Mouse (Mus musculus) heart, postnatal 0 days (tissue): Measurements from ENCODE around the gene Ppil6. TPM values are rescaled to one million over a fixed set of nuclear protein-coding genes. Genes with fewer than 3 reads are reported as not detected.

Experiments used
- ATAC-seq: fragments of 200-750 bp; cut with Nextera tagmentation; 2 replicates; pipeline ENCODE4 v1.8.0; 2017; ENCODE audit warnings: low read depth, moderate number of reproducible peaks, moderate library complexity; ENCODE audit not compliant: insufficient read depth
- DNase-seq: peaks from one replicate; pipeline ENCODE4 v3.0.0-alpha.2; 2016; ENCODE audit warnings: low spot score
- H3K27ac ChIP-seq: fragments of 300-500 bp; sonication (generic); 2 replicates; pipeline ENCODE4 v1.5.1; 2014; ENCODE audit warnings: low read depth, mild to moderate bottlenecking
- H3K27me3 ChIP-seq: fragments of 300-500 bp; sonication (generic); 2 replicates; pipeline ENCODE4 v1.6.1; 2014; ENCODE audit warnings: low read length, mixed read lengths; ENCODE audit not compliant: control insufficient read depth, insufficient read depth
- H3K36me3 ChIP-seq: fragments of 300-500 bp; sonication (generic); replicated peaks from 2 replicates; pipeline ENCODE4 v1.6.1; 2014; ENCODE audit warnings: low read length, mixed read lengths; ENCODE audit not compliant: control insufficient read depth, insufficient read depth
- H3K4me1 ChIP-seq: fragments of 300-500 bp; sonication (generic); 2 replicates; pipeline ENCODE4 v1.6.1; 2014; ENCODE audit warnings: antibody characterized with exemption; ENCODE audit not compliant: control insufficient read depth, insufficient read depth
- H3K4me2 ChIP-seq: fragments of 300-500 bp; sonication (generic); 2 replicates; pipeline ENCODE4 v1.6.1; 2014; ENCODE audit warnings: low read depth, mild to moderate bottlenecking, low read length, moderate library complexity
- H3K4me3 ChIP-seq: fragments of 300-500 bp; sonication (generic); 2 replicates; pipeline ENCODE4 v1.5.1; 2014; ENCODE audit warnings: low read depth, low read length
- H3K9ac ChIP-seq: fragments of 300-500 bp; sonication (generic); replicated peaks from 2 replicates; pipeline ENCODE4 v1.6.1; 2014; ENCODE audit warnings: low read depth, low read length, mixed read lengths
- H3K9me3 ChIP-seq: fragments of 300-500 bp; sonication (generic); replicated peaks from 2 replicates; pipeline ENCODE4 v1.6.1; 2016; ENCODE audit warnings: low read length; ENCODE audit not compliant: control insufficient read depth
- CTCF ChIP-seq: IDR thresholded peaks from 2 replicates; pipeline ENCODE4 v1.5.1; 2016; ENCODE audit warnings: antibody characterized with exemption, control low read depth, low read depth
- EP300 ChIP-seq: IDR thresholded peaks from 2 replicates; pipeline ENCODE4 v1.6.1; 2016; ENCODE audit warnings: antibody characterized with exemption, low read depth
- WGBS: fragments of 180-500 bp; shearing (Covaris S2); extraction: QIAGEN DNeasy Blood & Tissue Kit; methylation state at CpG from one replicate; pipeline ENCODE4 v1.1.7; 2014; 5-methylcytosine and 5-hydroxymethylcytosine counted together
- polyA plus RNA-seq: library from polyadenylated mRNA; unstranded; fragments of >200 nt; fragmentation: Nextera tagmentation; extraction: Ambion mirVana; gene quantifications from 2 replicates; pipeline ENCODE4 v1.2.1, GENCODE M21; 2015
- total RNA-seq: library from RNA; depleted of rRNA; stranded (reverse); fragments of >200 nt; gene quantifications from 2 replicates; pipeline ENCODE4 v1.2.3, GENCODE M21; 2014; ENCODE audit warnings: low replicate concordance; rRNA removed

Ppil6 gene
- total RNA-seq (4.5 TPM in 1 of 2 replicates, not detected in the other), polyA plus RNA-seq (5.9 and 6.5 TPM in 2 replicates)

DNA sequence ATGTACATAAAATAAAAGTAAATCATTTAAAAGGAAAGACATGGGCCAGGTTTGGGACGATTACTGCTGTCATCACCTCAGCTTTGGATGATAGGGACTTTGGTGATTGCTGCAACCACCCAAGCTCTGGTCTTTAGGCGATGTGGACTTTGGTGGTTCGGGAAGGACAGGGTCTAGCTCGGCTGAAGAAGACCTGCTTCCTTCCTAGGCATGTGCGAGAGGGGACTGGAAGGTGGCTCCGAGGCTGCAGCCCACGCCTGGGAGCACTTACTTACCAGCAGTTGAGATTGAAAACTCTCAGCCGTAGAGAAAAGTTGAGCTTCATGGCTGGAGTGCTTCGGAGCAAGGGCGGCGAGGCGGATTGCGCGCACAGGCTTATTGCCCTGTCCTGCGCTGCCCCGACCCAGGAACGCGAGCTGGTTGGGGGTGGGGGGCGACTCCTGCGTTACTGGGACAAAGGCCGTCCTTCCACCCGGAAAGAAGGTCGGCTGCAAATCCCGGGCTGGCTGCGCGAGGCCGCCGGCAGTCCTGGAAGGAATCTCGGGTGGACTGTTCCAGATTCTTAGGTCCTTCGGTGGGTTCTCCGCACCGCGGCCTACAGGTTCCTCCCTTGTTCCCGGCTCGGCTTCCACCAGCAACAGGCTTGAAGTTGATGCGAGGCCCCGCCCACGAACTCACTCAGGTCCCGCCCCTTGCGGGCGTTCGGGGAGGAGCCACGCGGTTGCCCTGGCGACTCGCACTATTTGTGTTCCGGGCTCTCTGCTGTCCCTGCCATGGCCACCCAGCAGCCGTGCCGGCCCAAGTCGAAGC is at the start of gene Ppil6, which contains the start of gene Smpd2:
Gene Ppil6, plus strand, starts transcription at position 732 of the 810 bp plus-strand sequence.
Gene Smpd2, minus strand, starts transcription at position 662 of the 810 bp plus-strand sequence.
- WGBS, result under 1% methylated on average over 48 of the region's 50 CpGs
- Histone ChIP-seq H3K36me3 (peaks cover 34% of the 10 kb centered on the region), H3K9me3 (no peaks in the 10 kb centered on the region)

DNA sequence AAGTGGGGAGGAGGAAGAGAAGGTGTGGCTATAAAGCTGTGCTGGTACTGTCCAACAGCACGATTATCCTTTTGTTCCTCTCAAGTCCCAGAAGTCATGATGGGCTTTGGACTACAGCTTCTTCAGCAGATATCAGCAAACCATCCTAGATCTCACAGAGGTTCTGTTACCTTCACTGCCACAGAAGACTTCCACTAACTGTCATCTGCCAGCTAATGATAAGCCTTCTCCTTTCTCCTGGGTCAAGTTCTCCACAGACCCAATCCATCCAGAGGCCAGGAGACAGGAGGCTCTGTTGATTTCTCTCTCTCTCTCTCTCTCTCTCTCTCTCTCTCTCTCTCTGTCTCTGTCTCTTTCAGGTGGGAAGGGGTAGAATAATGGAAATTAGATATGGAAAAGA is 42.0 kb upstream of the Ppil6 start:
- WGBS, result 65% methylated on average over 1 of the region's 1 CpGs
- no peak for ATAC-seq
- H3K4me1 ChIP-seq, result peaks cover 3% of the 10 kb centered on the region; the same call in 1 of the 2 replicates
- TF ChIP-seq CTCF (no peak), EP300 (no peak)
- H3K9ac ChIP-seq, result no peak overlapping the region
- H3K4me3 ChIP-seq, result no peak overlapping the region
- H3K27me3 ChIP-seq, result no peaks in the 10 kb centered on the region
- H3K27ac ChIP-seq, result no peak overlapping the region
- no peak overlapping the region for H3K4me2 ChIP-seq
- H3K36me3 ChIP-seq, result 0 out of 2 replicates have a peak, but pooled peaks cover 4% of the 10 kb centered on the region
- H3K9me3 ChIP-seq, result no peaks in the 10 kb centered on the region
- DNase-seq, result no peak

More for the DNA sequence above, at the start of gene Ppil6, which contains the start of gene Smpd2:
- no peaks in the 10 kb centered on the region for H3K27me3 ChIP-seq
- H3K4me1 ChIP-seq, result peaks cover 15% of the 10 kb centered on the region
- H3K9ac ChIP-seq, result peak within 1 kb of the TSS; percentile 85
- H3K27ac ChIP-seq, result peak within 1 kb of the TSS; percentile 86
- DNase-seq (peak; percentile 95), ATAC-seq (peak; percentile 96)
- 0 out of 2 replicates have a peak, but pooled peaks have one; percentile 2 for TF ChIP-seq CTCF
- no peak; the same call in 1 of the 2 replicates for TF ChIP-seq EP300
- peak within 1 kb of the TSS; percentile 84 for H3K4me3 ChIP-seq
- peak within 1 kb of the TSS; percentile 95 for H3K4me2 ChIP-seq

DNA sequence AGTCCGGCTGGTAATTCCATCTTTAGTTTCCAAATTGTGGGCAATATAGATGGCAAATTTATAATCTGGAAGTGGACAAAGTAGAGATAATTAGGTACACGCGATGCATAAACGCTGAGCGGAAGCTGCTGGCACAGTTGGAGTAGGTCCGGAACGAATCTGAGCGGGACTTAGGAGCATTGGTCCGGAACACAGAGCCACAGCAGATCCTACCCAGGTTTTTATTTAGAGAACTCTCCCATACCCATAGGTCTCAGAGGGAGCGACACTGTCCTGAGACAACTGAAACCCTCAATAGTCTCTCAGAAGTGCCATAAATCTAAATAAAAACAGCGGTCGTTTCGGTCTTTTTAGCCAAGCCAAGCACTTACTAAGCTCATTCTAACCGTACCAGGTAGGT is 40.6 kb upstream of the Ppil6 start:
- Histone ChIP-seq H3K9ac (peak overlapping the region; percentile 85), H3K4me1 (peaks cover 3% of the 10 kb centered on the region; the same call in 1 of the 2 replicates), H3K36me3 (0 out of 2 replicates have a peak, but pooled peaks cover 4% of the 10 kb centered on the region), H3K9me3 (no peaks in the 10 kb centered on the region), H3K4me2 (peak overlapping the region; percentile 85), H3K27ac (peak overlapping the region; percentile 82), H3K27me3 (no peaks in the 10 kb centered on the region), H3K4me3 (peak overlapping the region; percentile 85)
- DNase-seq, result peak; percentile 18
- no peak for TF ChIP-seq CTCF
- no peak for TF ChIP-seq EP300
- ATAC-seq, result peak; percentile 36; the same call in 1 of the 2 replicates
- 15% methylated on average over 14 of the region's 14 CpGs for WGBS

DNA sequence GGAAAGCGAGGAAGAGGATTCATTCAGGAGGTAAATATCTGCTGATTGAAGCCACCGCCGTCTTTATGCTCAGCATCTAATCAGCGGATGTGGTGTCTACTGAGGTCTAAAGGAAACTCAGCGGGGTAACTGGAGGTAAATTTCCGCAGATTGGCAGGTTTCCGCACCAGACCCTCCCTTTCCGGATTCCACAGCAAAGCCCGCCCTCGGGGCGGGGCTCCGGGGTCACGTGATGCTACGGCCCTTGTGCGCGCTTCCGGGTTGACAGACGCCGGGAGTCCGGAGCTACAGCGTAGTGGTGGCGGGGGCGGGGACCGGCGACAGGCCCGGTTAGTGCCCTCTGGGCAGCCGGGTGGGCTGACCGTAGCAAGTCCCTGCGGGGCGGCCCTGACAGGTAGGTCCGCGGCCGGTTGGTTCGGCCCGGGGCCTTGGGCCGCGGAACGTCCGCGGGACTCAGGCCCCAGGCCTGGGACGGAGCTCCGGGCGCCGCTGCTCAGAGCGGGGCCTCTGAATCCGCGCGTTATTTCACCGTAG is 40.0 kb upstream of the Ppil6 start, which contains the start of gene Zbtb24:
Gene Zbtb24, plus strand, starts transcription at position 247 of the 534 bp plus-strand sequence.
- DNase-seq, result peak; percentile 91
- H3K36me3 ChIP-seq, result peaks cover 6% of the 10 kb centered on the region; the same call in 1 of the 2 replicates
- no peaks in the 10 kb centered on the region for H3K9me3 ChIP-seq
- peak within 1 kb of the TSS; percentile 85 for H3K9ac ChIP-seq
- peak within 1 kb of the TSS; percentile 85 for H3K4me2 ChIP-seq
- no peak for TF ChIP-seq CTCF
- peak; percentile 52 for TF ChIP-seq EP300
- WGBS, result under 1% methylated on average over 49 of the region's 49 CpGs
- no peaks in the 10 kb centered on the region for H3K27me3 ChIP-seq
- peaks cover 3% of the 10 kb centered on the region; the same call in 1 of the 2 replicates for H3K4me1 ChIP-seq
- peak; percentile 99 for ATAC-seq
- peak within 1 kb of the TSS; percentile 85 for H3K4me3 ChIP-seq
- peak within 1 kb of the TSS; percentile 82 for H3K27ac ChIP-seq

DNA sequence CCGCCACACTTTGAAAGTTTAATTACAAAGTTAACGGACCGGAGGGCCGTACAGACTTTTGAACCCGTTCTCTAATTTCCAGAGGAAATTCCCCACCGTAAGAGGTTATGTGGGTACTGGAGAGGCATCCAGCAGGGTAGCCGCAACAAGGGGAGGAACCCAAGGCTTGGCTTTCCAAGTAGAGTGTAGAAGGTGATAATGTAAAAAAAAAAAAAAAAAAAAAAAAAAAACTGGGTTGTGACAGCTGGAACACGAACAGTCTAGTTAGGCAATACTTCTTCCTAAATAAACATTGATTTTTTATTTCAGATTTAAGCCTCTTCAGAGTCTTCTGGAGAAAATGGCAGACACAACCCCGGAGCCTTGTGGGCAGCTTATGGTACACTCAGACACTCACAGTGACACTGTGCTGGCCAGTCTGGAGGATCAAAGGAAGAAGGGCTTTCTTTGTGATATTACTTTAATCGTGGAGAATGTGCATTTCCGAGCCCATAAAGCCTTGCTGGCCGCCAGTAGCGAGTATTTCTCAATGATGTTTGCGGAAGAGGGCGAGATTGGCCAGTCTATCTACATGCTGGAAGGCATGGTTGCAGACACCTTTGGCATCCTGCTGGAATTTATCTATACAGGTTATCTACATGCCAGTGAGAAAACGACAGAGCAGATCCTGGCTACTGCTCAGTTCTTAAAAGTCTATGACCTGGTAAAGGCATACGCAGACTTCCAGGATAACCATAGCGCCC is 39.3 kb upstream of the Ppil6 start:
- peak overlapping the region; percentile 85 for H3K9ac ChIP-seq
- DNase-seq, result no peak
- no peaks in the 10 kb centered on the region for H3K27me3 ChIP-seq
- H3K36me3 ChIP-seq, result peaks cover 13% of the 10 kb centered on the region
- peaks cover 3% of the 10 kb centered on the region; the same call in 1 of the 2 replicates for H3K4me1 ChIP-seq
- H3K9me3 ChIP-seq, result no peaks in the 10 kb centered on the region
- no peak for ATAC-seq
- peak overlapping the region; percentile 85 for H3K4me3 ChIP-seq
- peak overlapping the region; percentile 85 for H3K4me2 ChIP-seq
- WGBS, result 50% methylated on average over 18 of the region's 18 CpGs
- peak overlapping the region; percentile 82 for H3K27ac ChIP-seq
- TF ChIP-seq CTCF (no peak), EP300 (no peak)
